22 mouse cellular contexts compared by ENCODE assay signal in the genomic region with DNA sequence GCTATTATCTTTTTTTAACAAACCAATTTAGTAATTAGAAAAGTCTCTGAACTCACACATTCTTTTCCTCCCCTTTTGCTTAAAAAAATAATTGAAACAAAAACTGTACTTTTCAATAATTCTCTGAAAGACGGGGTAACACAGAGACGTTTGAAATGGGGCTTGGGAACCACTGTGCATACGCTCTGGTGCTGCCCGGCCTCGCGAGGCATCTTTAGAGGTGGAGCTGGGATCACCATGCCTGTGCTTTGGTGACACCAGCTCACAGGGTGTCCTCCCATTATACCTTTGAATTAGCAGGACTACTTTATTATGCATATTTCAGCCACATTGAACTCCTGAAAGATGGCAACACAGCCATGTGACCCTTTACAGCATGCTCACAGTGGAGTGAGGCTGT.
DNase-seq lines count a peak whose midpoint lies in the region; ATAC-seq and TF ChIP-seq lines count a peak whose summit lies in the region.
"Had no signal": no experiment of that assay in that cellular context is flagged by ENCODE, and none has a peak within 500 bp of the region (broad histone marks: within the 10 kb centered on the region; RNA-seq: fewer than 3 reads in every experiment).

No protein-coding gene starts in this region.

- ATAC-seq in forebrain, embryonic 11.5 days (replicated peaks; ENCODE audit: low FRiP score): 0 out of 2 replicates have a peak, but pooled peaks have one; percentile 48
- ATAC-seq in hindbrain, postnatal 0 days: no peak
- no peak for ATAC-seq in kidney, embryonic 14.5 days (ENCODE audit: low FRiP score, low TSS enrichment)
- ATAC-seq: activated CD4-positive, CD25-positive, alpha-beta regulatory T cell, adult 4 months; intestine, embryonic 16.5 days; Patski had no signal

- DNase-seq in layer of hippocampus, adult 2 months (ENCODE audit: low spot score in 2 of 2): no peak
- no peak for DNase-seq in layer of hippocampus, adult 18-20 months (ENCODE audit: low spot score in 2 of 2)
- no peak for DNase-seq in forebrain, embryonic 11.5 days (ENCODE audit: low spot score)
- DNase-seq in hindbrain, embryonic 10.5 days (ENCODE audit: low spot score): no peak
- DNase-seq in hindbrain, postnatal 0 days (ENCODE audit: low spot score): no peak
- DNase-seq in T-cell, adult 2 months (ENCODE audit: low spot score): no peak
- DNase-seq in c-Kit-positive CD71-positive TER-119-positive erythroid progenitor cells, embryonic 14.5 days (ENCODE audit: low spot score): no peak
- DNase-seq: gastrocnemius, postnatal 10 days; heart, adult 18-20 months; heart, postnatal 4 days; thymus, adult 18-20 months had no signal

- H3K9me3 ChIP-seq in forebrain, embryonic 11.5 days (ENCODE audit: control insufficient read depth, low read length): no peaks in the 10 kb centered on the region
- H3K9me3 ChIP-seq in hindbrain, embryonic 10.5 days: no peaks in the 10 kb centered on the region
- no peaks in the 10 kb centered on the region for H3K9me3 ChIP-seq in hindbrain, postnatal 0 days (ENCODE audit: low read length)
- no peaks in the 10 kb centered on the region for H3K9me3 ChIP-seq in kidney, embryonic 14.5 days (ENCODE audit: control insufficient read depth, low read length)
- H3K9me3 ChIP-seq: embryonic facial prominence, embryonic 10.5 days; lung, embryonic 15.5 days; neural tube, embryonic 12.5 days; stomach, embryonic 15.5 days had no signal

- no peak for TF ChIP-seq CTCF in layer of hippocampus, adult 2 months (conservative IDR thresholded peaks at IDR 0.05)
- no peak for TF ChIP-seq CTCF in hindbrain, postnatal 0 days (IDR thresholded peaks at IDR 0.05; ENCODE audit: low read depth)

- H3K4me3 ChIP-seq in layer of hippocampus, adult 2 months: no peak overlapping the region
- H3K4me3 ChIP-seq in forebrain, embryonic 11.5 days (ENCODE audit: low read depth, low read length): no peak overlapping the region
- no peak overlapping the region for H3K4me3 ChIP-seq in hindbrain, embryonic 10.5 days
- H3K4me3 ChIP-seq in hindbrain, postnatal 0 days (ENCODE audit: low read length): no peak overlapping the region
- no peak overlapping the region for H3K4me3 ChIP-seq in kidney, embryonic 14.5 days (ENCODE audit: low read length)
- H3K4me3 ChIP-seq: embryonic facial prominence, embryonic 10.5 days; lung, embryonic 15.5 days; neural tube, embryonic 12.5 days; stomach, embryonic 15.5 days had no signal

- H3K27me3 ChIP-seq in forebrain, embryonic 11.5 days (ENCODE audit: control insufficient read depth, insufficient read depth, low read length): no peaks in the 10 kb centered on the region
- H3K27me3 ChIP-seq in hindbrain, embryonic 10.5 days (ENCODE audit: insufficient read depth, poor library complexity, severe bottlenecking): no peaks in the 10 kb centered on the region
- H3K27me3 ChIP-seq in hindbrain, postnatal 0 days (ENCODE audit: insufficient read depth, low read length): no peaks in the 10 kb centered on the region
- no peaks in the 10 kb centered on the region for H3K27me3 ChIP-seq in kidney, embryonic 14.5 days (ENCODE audit: control insufficient read depth, insufficient read depth, low read length)
- H3K27me3 ChIP-seq: lung, embryonic 15.5 days; neural tube, embryonic 12.5 days; Patski; stomach, embryonic 15.5 days had no signal

- H3K36me3 ChIP-seq in forebrain, embryonic 11.5 days (ENCODE audit: control insufficient read depth, insufficient read depth, low read length): no peaks in the 10 kb centered on the region
- peaks cover 18% of the 10 kb centered on the region for H3K36me3 ChIP-seq in hindbrain, embryonic 10.5 days
- H3K36me3 ChIP-seq in hindbrain, postnatal 0 days (ENCODE audit: insufficient read depth, low read length): no peaks in the 10 kb centered on the region
- peaks cover 3% of the 10 kb centered on the region; the same call in 1 of the 2 replicates for H3K36me3 ChIP-seq in kidney, embryonic 14.5 days (ENCODE audit: control insufficient read depth, insufficient read depth, low read length)
- H3K36me3 ChIP-seq: lung, embryonic 15.5 days; stomach, embryonic 15.5 days had no signal

- H3K9ac ChIP-seq in forebrain, embryonic 11.5 days (ENCODE audit: low read length): no peak overlapping the region
- no peak overlapping the region for H3K9ac ChIP-seq in hindbrain, postnatal 0 days (replicated peaks; ENCODE audit: low read length)
- no peak overlapping the region for H3K9ac ChIP-seq in kidney, embryonic 14.5 days (ENCODE audit: low read depth, low read length)
- H3K9ac ChIP-seq: liver, embryonic 14.5 days; lung, embryonic 15.5 days; neural tube, embryonic 12.5 days; stomach, embryonic 15.5 days had no signal

- no peak overlapping the region for H3K4me2 ChIP-seq in forebrain, embryonic 11.5 days (ENCODE audit: low read depth, low read length, severe bottlenecking)
- H3K4me2 ChIP-seq in hindbrain, postnatal 0 days (ENCODE audit: low read depth, low read length): no peak overlapping the region
- no peak overlapping the region for H3K4me2 ChIP-seq in kidney, embryonic 14.5 days (replicated peaks; ENCODE audit: low read depth, low read length)
- H3K4me2 ChIP-seq: lung, embryonic 15.5 days; stomach, embryonic 15.5 days had no signal

- H3K27ac ChIP-seq in layer of hippocampus, adult 2 months: peak overlapping the region; percentile 73
- peak overlapping the region; percentile 82 for H3K27ac ChIP-seq in forebrain, embryonic 11.5 days (ENCODE audit: low read depth, low read length)
- peak overlapping the region; percentile 81; the same call in 1 of the 2 replicates for H3K27ac ChIP-seq in hindbrain, embryonic 10.5 days
- H3K27ac ChIP-seq in hindbrain, postnatal 0 days: peak overlapping the region; percentile 68; the same call in 1 of the 2 replicates
- H3K27ac ChIP-seq in kidney, embryonic 14.5 days (ENCODE audit: low read depth, low read length): no peak overlapping the region
- H3K27ac ChIP-seq: embryonic facial prominence, embryonic 10.5 days; kidney, postnatal 0 days; liver, embryonic 14.5 days; lung, embryonic 15.5 days; macrophage; stomach, embryonic 15.5 days had no signal

- peaks cover 30% of the 10 kb centered on the region for H3K4me1 ChIP-seq in forebrain, embryonic 11.5 days (replicated peaks; ENCODE audit: control insufficient read depth, insufficient read depth, low read length)
- H3K4me1 ChIP-seq in hindbrain, embryonic 10.5 days (replicated peaks): peaks cover 74% of the 10 kb centered on the region
- H3K4me1 ChIP-seq in hindbrain, postnatal 0 days (ENCODE audit: insufficient read depth, low read length): peaks cover 19% of the 10 kb centered on the region; the same call in 1 of the 2 replicates
- H3K4me1 ChIP-seq in kidney, embryonic 14.5 days (ENCODE audit: control insufficient read depth, insufficient read depth, low read length): peaks cover 14% of the 10 kb centered on the region

- WGBS in forebrain, embryonic 11.5 days: 44% methylated on average over 6 of the region's 6 CpGs
- 73% methylated on average over 6 of the region's 6 CpGs for WGBS in hindbrain, embryonic 10.5 days
- WGBS in hindbrain, postnatal 0 days: 45% methylated on average over 6 of the region's 6 CpGs
- WGBS in kidney, embryonic 14.5 days: 89% methylated on average over 6 of the region's 6 CpGs
